Mouse (Mus musculus) hindbrain, embryonic 16.5 days (tissue): ENCODE measurements at regions not wholly inside any gene's neighbourhood (a gene's known extent, or its start where the extent isn't known, plus 50 kb on each side); places are given as distances from the start of the nearest gene placed in this dataset.

Experiments used
- ATAC-seq: fragments of 200-750 bp; cut with Nextera tagmentation; 2 replicates; pipeline ENCODE4 v1.8.0; 2017; ENCODE audit warnings: moderate TSS enrichment, moderate library complexity
- H3K27ac ChIP-seq: fragments of 300-500 bp; sonication (generic); 2 replicates; pipeline ENCODE4 v1.5.1; 2014; ENCODE audit warnings: low read depth, mild to moderate bottlenecking, control low read depth, low read length, moderate library complexity
- H3K27me3 ChIP-seq: fragments of 300-500 bp; sonication (generic); replicated peaks from 2 replicates; pipeline ENCODE4 v1.6.1; 2014; ENCODE audit warnings: low read length; ENCODE audit not compliant: control insufficient read depth, insufficient read depth
- H3K36me3 ChIP-seq: fragments of 300-500 bp; sonication (generic); 2 replicates; pipeline ENCODE4 v1.6.1; 2014; ENCODE audit warnings: mild to moderate bottlenecking, low read length, moderate library complexity, mixed read lengths; ENCODE audit not compliant: control insufficient read depth, insufficient read depth
- H3K4me1 ChIP-seq: fragments of 300-500 bp; sonication (generic); 2 replicates; pipeline ENCODE4 v1.6.1; 2014; ENCODE audit warnings: low read depth, low read length; ENCODE audit not compliant: control insufficient read depth, insufficient read depth
- H3K4me2 ChIP-seq: fragments of 300-500 bp; sonication (generic); 2 replicates; pipeline ENCODE4 v1.6.1; 2014; ENCODE audit warnings: mild to moderate bottlenecking, low read length, control low read depth, moderate library complexity
- H3K4me3 ChIP-seq: fragments of 300-500 bp; sonication (generic); 2 replicates; pipeline ENCODE4 v1.5.1; 2014; ENCODE audit warnings: mild to moderate bottlenecking, low read length, control low read depth, moderate library complexity
- H3K9ac ChIP-seq: fragments of 300-500 bp; sonication (generic); 2 replicates; pipeline ENCODE4 v1.6.1; 2014; ENCODE audit warnings: low read depth, mild to moderate bottlenecking, control low read depth, low read length, moderate library complexity
- H3K9me3 ChIP-seq: fragments of 300-500 bp; sonication (generic); 2 replicates; pipeline ENCODE4 v1.6.1; 2014; ENCODE audit warnings: mild to moderate bottlenecking, low read length, moderate library complexity; ENCODE audit not compliant: control insufficient read depth
- WGBS: fragments of 180-500 bp; shearing (Covaris S2); extraction: QIAGEN DNeasy Blood & Tissue Kit; methylation state at CpG from one replicate; pipeline ENCODE4 v1.1.7; 2014; 5-methylcytosine and 5-hydroxymethylcytosine counted together

GRCm38 (mm10) chr10:99860322-99861089 is 101.0 kb upstream of the Csl start:
- Histone ChIP-seq H3K4me3 (no peak overlapping the region), H3K4me1 (no peaks in the 10 kb centered on the region), H3K27me3 (no peaks in the 10 kb centered on the region), H3K9ac (no peak overlapping the region), H3K9me3 (no peaks in the 10 kb centered on the region), H3K36me3 (no peaks in the 10 kb centered on the region), H3K27ac (no peak overlapping the region), H3K4me2 (no peak overlapping the region)
- WGBS, result 42% methylated on average over 10 of the region's 10 CpGs
- no peak for ATAC-seq

GRCm38 (mm10) chr10:99844110-99844509 is 84.7 kb upstream of the Csl start:
- H3K9ac ChIP-seq, result no peak overlapping the region
- no peaks in the 10 kb centered on the region for H3K27me3 ChIP-seq
- no peak overlapping the region for H3K27ac ChIP-seq
- no peak for ATAC-seq
- H3K4me1 ChIP-seq, result no peaks in the 10 kb centered on the region
- H3K4me3 ChIP-seq, result no peak overlapping the region
- no peaks in the 10 kb centered on the region for H3K9me3 ChIP-seq
- WGBS, result 91% methylated on average over 5 of the region's 5 CpGs
- H3K4me2 ChIP-seq, result no peak overlapping the region
- no peaks in the 10 kb centered on the region for H3K36me3 ChIP-seq

GRCm38 (mm10) chr10:99841167-99841843 is 81.8 kb upstream of the Csl start:
- H3K4me2 ChIP-seq, result no peak overlapping the region
- no peak overlapping the region for H3K4me3 ChIP-seq
- ATAC-seq, result no peak
- no peaks in the 10 kb centered on the region for H3K27me3 ChIP-seq
- H3K9ac ChIP-seq, result no peak overlapping the region
- 83% methylated on average over 10 of the region's 10 CpGs for WGBS
- no peaks in the 10 kb centered on the region for H3K9me3 ChIP-seq
- no peaks in the 10 kb centered on the region for H3K4me1 ChIP-seq
- no peak overlapping the region for H3K27ac ChIP-seq
- H3K36me3 ChIP-seq, result no peaks in the 10 kb centered on the region

GRCm38 (mm10) chr10:99840179-99840876 is 80.9 kb upstream of the Csl start:
- Histone ChIP-seq H3K4me1 (no peaks in the 10 kb centered on the region), H3K36me3 (no peaks in the 10 kb centered on the region), H3K9ac (no peak overlapping the region), H3K4me2 (no peak overlapping the region), H3K27ac (no peak overlapping the region), H3K9me3 (no peaks in the 10 kb centered on the region), H3K4me3 (no peak overlapping the region), H3K27me3 (no peaks in the 10 kb centered on the region)
- WGBS, result 83% methylated on average over 10 of the region's 10 CpGs
- ATAC-seq, result no peak

- 75% methylated on average over 5 of the region's 5 CpGs for WGBS
- H3K4me3 ChIP-seq, result no peak overlapping the region
- no peak for ATAC-seq
- H3K9ac ChIP-seq, result no peak overlapping the region
- H3K36me3 ChIP-seq, result no peaks in the 10 kb centered on the region
- no peaks in the 10 kb centered on the region for H3K4me1 ChIP-seq
- H3K27me3 ChIP-seq, result no peaks in the 10 kb centered on the region
- no peaks in the 10 kb centered on the region for H3K9me3 ChIP-seq
- H3K4me2 ChIP-seq, result no peak overlapping the region
- no peak overlapping the region for H3K27ac ChIP-seq
Measured at GRCm38 (mm10) chr10:99836835-99837412, 77.5 kb upstream of the Csl start.

GRCm38 (mm10) chr10:99834905-99835633 is 75.6 kb upstream of the Csl start:
- 56% methylated on average over 4 of the region's 4 CpGs for WGBS

GRCm38 (mm10) chr10:99829974-99830373 is 70.5 kb upstream of the Csl start:
- H3K9me3 ChIP-seq, result no peaks in the 10 kb centered on the region
- WGBS, result 75% methylated on average over 3 of the region's 3 CpGs
- H3K9ac ChIP-seq, result no peak overlapping the region
- no peaks in the 10 kb centered on the region for H3K36me3 ChIP-seq
- H3K27ac ChIP-seq, result no peak overlapping the region
- no peak overlapping the region for H3K4me2 ChIP-seq
- no peaks in the 10 kb centered on the region for H3K27me3 ChIP-seq
- H3K4me3 ChIP-seq, result no peak overlapping the region
- ATAC-seq, result peak; percentile 70; the same call in 1 of the 2 replicates
- H3K4me1 ChIP-seq, result no peaks in the 10 kb centered on the region

More at GRCm38 (mm10) chr10:99834905-99835633, 75.6 kb upstream of the Csl start:
- Histone ChIP-seq H3K36me3 (no peaks in the 10 kb centered on the region), H3K27me3 (no peaks in the 10 kb centered on the region), H3K27ac (no peak overlapping the region), H3K4me2 (no peak overlapping the region), H3K9me3 (no peaks in the 10 kb centered on the region), H3K4me3 (no peak overlapping the region), H3K4me1 (no peaks in the 10 kb centered on the region), H3K9ac (no peak overlapping the region)
- peak; percentile 85 for ATAC-seq

GRCm38 (mm10) chr10:99827476-99827875 is 68.0 kb upstream of the Csl start:
- Histone ChIP-seq H3K27ac (no peak overlapping the region), H3K4me1 (no peaks in the 10 kb centered on the region), H3K4me2 (no peak overlapping the region), H3K4me3 (no peak overlapping the region), H3K36me3 (no peaks in the 10 kb centered on the region), H3K27me3 (no peaks in the 10 kb centered on the region), H3K9ac (no peak overlapping the region), H3K9me3 (no peaks in the 10 kb centered on the region)
- WGBS, result 78% methylated on average over 4 of the region's 4 CpGs
- ATAC-seq, result no peak
